Mouse (Mus musculus): ENCODE measurements around the gene Zfp36l1.

GRCm38 (mm10) chr12:80114031-80114891 is 1.4 kb upstream of the Zfp36l1 start:
- TF ChIP-seq CTCF (conservative IDR thresholded peaks at IDR 0.05; ENCODE audit: low read length) (no peak), NANOG (IDR thresholded peaks at IDR 0.05; ENCODE audit: borderline replicate concordance, low read length) (no peak), POU5F1 (IDR thresholded peaks at IDR 0.05; ENCODE audit: borderline replicate concordance, low read length) (no peak)

All from E14TG2a.4 (cell line).